In genomic region chr14:46317406-46318045, GRCm38 (mm10) we compare ENCODE assay signal across 12 mouse cellular contexts.
A peak's percentile ranks its signal among the peaks of the same experiment; 100 is the strongest.
DNase-seq lines count a peak whose midpoint lies in the region; ATAC-seq lines count a peak whose summit lies in the region.
"Had no signal": no experiment of that assay in that cellular context is flagged by ENCODE, and none has a peak within 500 bp of the region (broad histone marks: within the 10 kb centered on the region; RNA-seq: fewer than 3 reads in every experiment).

No protein-coding gene starts in this region.

- no peaks in the 10 kb centered on the region for H3K9me3 ChIP-seq in heart, embryonic 11.5 days (replicated peaks; ENCODE audit: control insufficient read depth, low read length)
- H3K9me3 ChIP-seq: forebrain, embryonic 10.5 days; hindbrain, embryonic 15.5 days; liver, embryonic 15.5 days had no signal

- H3K36me3 ChIP-seq in heart, embryonic 11.5 days (ENCODE audit: control insufficient read depth, insufficient read depth, low read length): no peaks in the 10 kb centered on the region
- H3K36me3 ChIP-seq: forebrain, embryonic 10.5 days; hindbrain, embryonic 15.5 days; liver, embryonic 15.5 days had no signal

- H3K4me3 ChIP-seq in heart, embryonic 11.5 days (ENCODE audit: low read depth, low read length): no peak overlapping the region
- H3K4me3 ChIP-seq: forebrain, embryonic 10.5 days; hindbrain, embryonic 15.5 days; liver, embryonic 15.5 days had no signal

- intact Hi-C loops in gastrocnemius, postnatal 36 days (cut with DNase I): no loop called here

- DNase-seq in gastrocnemius, postnatal 10 days: peak; percentile 12
- no peak for DNase-seq in gastrocnemius, postnatal 36 days
- DNase-seq in kidney, postnatal 10 days: peak; percentile 57
- peak; percentile 32 for DNase-seq in lung, postnatal 25 days (ENCODE audit: low spot score)
- no peak for DNase-seq in thymus, postnatal 36 days
- no peak for DNase-seq in layer of hippocampus, adult 11-12 months (ENCODE audit: low spot score)
- DNase-seq: adrenal gland, postnatal 36 days had no signal

- ATAC-seq in heart, embryonic 11.5 days (replicated peaks; ENCODE audit: insufficient number of reproducible peaks, low FRiP score, low TSS enrichment): no peak
- no peak for ATAC-seq in cerebellum, adult (ENCODE audit: insufficient number of reproducible peaks, low FRiP score, low TSS enrichment)

- no peaks in the 10 kb centered on the region for H3K27me3 ChIP-seq in heart, embryonic 11.5 days (ENCODE audit: control insufficient read depth, insufficient read depth, low read length)
- H3K27me3 ChIP-seq: hindbrain, embryonic 15.5 days; liver, embryonic 15.5 days had no signal

- peak overlapping the region; percentile 18; the same call in 1 of the 2 replicates for H3K4me2 ChIP-seq in heart, embryonic 11.5 days
- H3K4me2 ChIP-seq: hindbrain, embryonic 15.5 days; liver, embryonic 15.5 days had no signal

- H3K9ac ChIP-seq in heart, embryonic 11.5 days (ENCODE audit: low read depth, low read length): no peak overlapping the region
- H3K9ac ChIP-seq: hindbrain, embryonic 15.5 days; liver, embryonic 15.5 days had no signal

- WGBS in heart, embryonic 11.5 days (ENCODE audit: insufficient replicate concordance): 54% methylated on average over 16 of the region's 16 CpGs

- H3K27ac ChIP-seq in heart, embryonic 11.5 days (ENCODE audit: low read depth, low read length): no peak overlapping the region
- H3K27ac ChIP-seq: forebrain, embryonic 10.5 days; hindbrain, embryonic 15.5 days; liver, embryonic 15.5 days had no signal

- H3K4me1 ChIP-seq in heart, embryonic 11.5 days (ENCODE audit: control insufficient read depth, insufficient read depth, low read length): peaks cover 5% of the 10 kb centered on the region; the same call in 1 of the 2 replicates
- H3K4me1 ChIP-seq: forebrain, embryonic 10.5 days; hindbrain, embryonic 15.5 days; liver, embryonic 15.5 days had no signal

Comparison
In these comparisons a context has a peak if more than half of its experiments do, and no peak if none do; other contexts are left out.
1. DNase-seq: peak in gastrocnemius, postnatal 10 days (single experiment), kidney, postnatal 10 days (single experiment) and lung, postnatal 25 days (single experiment); none in gastrocnemius, postnatal 36 days (0 of 2), thymus, postnatal 36 days (0 of 2) and layer of hippocampus, adult 11-12 months (single experiment).